Mouse (Mus musculus) stomach, embryonic 14.5 days (tissue): ENCODE data around the gene Prss42. TPM values are rescaled to one million over a fixed set of nuclear protein-coding genes. Genes with fewer than 3 reads are reported as not detected.
A peak's percentile ranks its signal among the peaks of the same experiment; 100 is the strongest.

Experiments
- ATAC-seq: fragments of 200-750 bp; cut with Nextera tagmentation; 2 replicates; pipeline ENCODE4 v1.8.0; 2017; ENCODE audit warnings: low read depth, moderate TSS enrichment; ENCODE audit not compliant: insufficient number of reproducible peaks, insufficient read depth, low FRiP score
- H3K27ac ChIP-seq: fragments of 300-500 bp; sonication (generic); 2 replicates; pipeline ENCODE4 v1.5.1; 2014; ENCODE audit warnings: mild to moderate bottlenecking, low read length, moderate library complexity, mixed read lengths
- H3K27me3 ChIP-seq: fragments of 300-500 bp; sonication (generic); 2 replicates; pipeline ENCODE4 v1.6.1; 2014; ENCODE audit warnings: low read length, control low read depth, mixed read lengths; ENCODE audit not compliant: control insufficient read depth, insufficient read depth
- H3K36me3 ChIP-seq: fragments of 300-500 bp; sonication (generic); 2 replicates; pipeline ENCODE4 v1.6.1; 2014; ENCODE audit warnings: mild to moderate bottlenecking, control low read depth, low read length, moderate library complexity, mixed read lengths; ENCODE audit not compliant: control insufficient read depth, insufficient read depth
- H3K4me1 ChIP-seq: fragments of 300-500 bp; sonication (generic); 2 replicates; pipeline ENCODE4 v1.6.1; 2014; ENCODE audit warnings: low read length, control low read depth, mixed read lengths; ENCODE audit not compliant: control insufficient read depth, insufficient read depth
- H3K4me2 ChIP-seq: fragments of 300-500 bp; sonication (generic); replicated peaks from 2 replicates; pipeline ENCODE4 v1.6.1; 2014; ENCODE audit warnings: low read depth, low read length, control low read depth
- H3K4me3 ChIP-seq: fragments of 300-500 bp; sonication (generic); 2 replicates; pipeline ENCODE4 v1.5.1; 2014; ENCODE audit warnings: low read depth, low read length, control low read depth
- H3K9ac ChIP-seq: fragments of 300-500 bp; sonication (generic); replicated peaks from 2 replicates; pipeline ENCODE4 v1.6.1; 2014; ENCODE audit warnings: low read depth, mild to moderate bottlenecking, control low read depth, low read length, moderate library complexity, mixed read lengths
- H3K9me3 ChIP-seq: fragments of 300-500 bp; sonication (generic); 2 replicates; pipeline ENCODE4 v1.6.1; 2016; ENCODE audit warnings: low read depth, low read length, control low read depth; ENCODE audit not compliant: control insufficient read depth
- WGBS: fragments of 180-500 bp; shearing (Covaris S2); extraction: QIAGEN DNeasy Blood & Tissue Kit; methylation state at CpG from one replicate; pipeline ENCODE4 v1.1.7; 2014; 5-methylcytosine and 5-hydroxymethylcytosine counted together
- polyA plus RNA-seq: library from polyadenylated mRNA; unstranded; fragments of >200 nt; fragmentation: Nextera tagmentation; extraction: Ambion mirVana; gene quantifications from 2 replicates; pipeline ENCODE4 v1.2.1, GENCODE M21; 2014

The Prss42 gene
- polyA plus RNA-seq = 0.16 TPM in 1 of 2 replicates, not detected in the other

DNA sequence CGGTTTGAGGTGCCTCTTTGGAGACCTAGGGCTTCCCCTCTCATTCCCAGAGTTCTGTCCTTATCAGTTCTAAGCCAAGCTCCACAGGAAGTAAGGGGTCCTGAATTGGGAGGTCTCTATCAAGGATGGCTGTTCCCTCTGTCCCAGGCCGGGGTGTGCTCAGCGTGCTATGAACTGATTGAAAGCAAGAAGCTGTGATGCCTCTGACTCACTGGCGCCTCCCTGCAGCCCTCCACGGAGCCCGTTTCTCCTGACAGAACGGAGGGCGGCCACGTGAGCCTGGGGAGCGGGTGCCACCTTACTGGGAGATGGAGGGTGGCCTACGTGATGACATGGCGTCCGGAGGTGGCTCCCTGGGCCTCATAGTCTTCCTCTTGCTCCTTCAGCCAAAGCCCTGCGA lies at the start of gene Prss42:
Prss42 (plus strand) TSS at position 301 of the 400 bp plus-strand sequence.
- Histone ChIP-seq H3K27ac (no peak within 1 kb of the TSS), H3K36me3 (no peaks in the 10 kb centered on the region), H3K27me3 (no peaks in the 10 kb centered on the region), H3K4me2 (no peak within 1 kb of the TSS), H3K4me3 (no peak within 1 kb of the TSS), H3K9ac (no peak within 1 kb of the TSS), H3K4me1 (no peaks in the 10 kb centered on the region), H3K9me3 (no peaks in the 10 kb centered on the region)
- WGBS = 93% methylated on average over 14 of the region's 14 CpGs
- ATAC-seq = no peak

DNA sequence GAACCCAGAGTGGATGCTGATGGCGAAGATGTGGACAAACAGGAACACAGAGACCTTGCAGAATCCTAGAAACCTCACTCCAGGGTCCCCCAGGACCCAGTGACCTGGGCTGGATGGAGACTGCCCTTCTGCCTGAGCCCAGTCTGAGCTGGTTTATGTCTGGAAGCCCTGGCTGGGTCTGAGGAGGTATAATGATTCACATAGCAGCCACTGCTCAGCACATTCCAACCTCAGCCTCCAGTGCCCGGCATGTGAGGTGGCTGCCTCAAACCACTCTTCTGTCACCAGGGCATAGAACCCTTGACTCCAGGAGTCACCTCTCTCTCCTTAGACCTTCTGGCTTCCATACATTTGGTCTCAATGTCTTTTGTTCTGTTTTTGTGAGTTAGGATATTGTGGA lies 49.5 kb upstream of the Prss42 start:
- no peak overlapping the region for H3K27ac ChIP-seq
- no peak overlapping the region for H3K9ac ChIP-seq
- 55% methylated on average over 2 of the region's 2 CpGs for WGBS
- no peak overlapping the region for H3K4me3 ChIP-seq
- no peaks in the 10 kb centered on the region for H3K36me3 ChIP-seq
- no peaks in the 10 kb centered on the region for H3K9me3 ChIP-seq
- no peak overlapping the region for H3K4me2 ChIP-seq
- ATAC-seq = no peak
- peaks cover 9% of the 10 kb centered on the region; the same call in 1 of the 2 replicates for H3K4me1 ChIP-seq
- H3K27me3 ChIP-seq = peaks cover 12% of the 10 kb centered on the region; the same call in 1 of the 2 replicates

DNA sequence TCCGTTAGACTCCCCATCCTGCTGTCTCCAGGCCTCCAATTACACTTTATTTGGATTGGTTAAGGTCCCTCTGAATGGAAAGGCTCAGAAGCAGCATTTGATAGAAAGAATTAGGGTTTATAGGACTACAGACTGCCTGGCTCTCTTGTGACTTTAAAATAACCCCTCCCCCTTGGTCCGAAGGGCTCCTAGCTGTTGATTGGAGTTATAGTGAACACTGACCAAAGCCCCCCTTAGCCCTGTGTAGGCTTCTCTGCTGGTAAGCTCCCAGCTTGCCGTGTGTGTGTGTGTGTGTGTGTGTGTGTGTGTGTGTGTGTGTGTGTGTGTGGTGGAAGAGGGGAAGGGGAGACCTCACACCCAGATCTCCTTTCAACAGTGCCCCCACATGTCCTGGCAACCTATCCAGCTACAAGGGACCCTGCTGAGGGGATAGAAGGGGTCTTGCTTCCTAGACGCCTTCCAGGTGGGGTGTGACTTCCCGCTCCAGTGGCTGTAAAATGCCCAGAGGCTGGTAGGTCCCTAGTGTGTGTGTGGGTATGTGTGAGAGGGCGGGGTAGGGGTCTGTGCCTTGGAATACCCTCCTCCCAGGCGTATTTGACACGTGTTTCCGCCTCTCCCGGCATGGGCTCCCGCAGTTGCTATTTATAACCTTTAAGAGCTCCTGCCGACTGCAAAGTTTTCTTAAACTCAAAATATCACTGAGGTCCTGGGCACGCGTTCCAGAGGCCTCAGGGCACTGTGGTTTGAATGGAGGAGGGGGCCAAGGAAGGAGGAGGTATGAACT lies 47.4 kb upstream of the Prss42 start:
- H3K4me2 ChIP-seq = no peak overlapping the region
- no peaks in the 10 kb centered on the region for H3K9me3 ChIP-seq
- H3K27me3 ChIP-seq = no peaks in the 10 kb centered on the region
- peak; percentile 64; the same call in 1 of the 2 replicates for ATAC-seq
- H3K36me3 ChIP-seq = no peaks in the 10 kb centered on the region
- no peak overlapping the region for H3K9ac ChIP-seq
- no peak overlapping the region for H3K4me3 ChIP-seq
- H3K4me1 ChIP-seq = peaks cover 9% of the 10 kb centered on the region; the same call in 1 of the 2 replicates
- no peak overlapping the region for H3K27ac ChIP-seq
- 27% methylated on average over 14 of the region's 14 CpGs for WGBS

- Histone ChIP-seq H3K4me1 (peaks cover 9% of the 10 kb centered on the region; the same call in 1 of the 2 replicates), H3K9me3 (no peaks in the 10 kb centered on the region), H3K36me3 (no peaks in the 10 kb centered on the region), H3K9ac (no peak overlapping the region), H3K4me3 (no peak overlapping the region), H3K4me2 (no peak overlapping the region), H3K27ac (no peak overlapping the region), H3K27me3 (no peaks in the 10 kb centered on the region)
- WGBS = 71% methylated on average over 5 of the region's 5 CpGs
- ATAC-seq = no peak
These were observed 46.6 kb upstream of the Prss42 start for GRCm38 (mm10) chr9:110751412-110751811.

DNA sequence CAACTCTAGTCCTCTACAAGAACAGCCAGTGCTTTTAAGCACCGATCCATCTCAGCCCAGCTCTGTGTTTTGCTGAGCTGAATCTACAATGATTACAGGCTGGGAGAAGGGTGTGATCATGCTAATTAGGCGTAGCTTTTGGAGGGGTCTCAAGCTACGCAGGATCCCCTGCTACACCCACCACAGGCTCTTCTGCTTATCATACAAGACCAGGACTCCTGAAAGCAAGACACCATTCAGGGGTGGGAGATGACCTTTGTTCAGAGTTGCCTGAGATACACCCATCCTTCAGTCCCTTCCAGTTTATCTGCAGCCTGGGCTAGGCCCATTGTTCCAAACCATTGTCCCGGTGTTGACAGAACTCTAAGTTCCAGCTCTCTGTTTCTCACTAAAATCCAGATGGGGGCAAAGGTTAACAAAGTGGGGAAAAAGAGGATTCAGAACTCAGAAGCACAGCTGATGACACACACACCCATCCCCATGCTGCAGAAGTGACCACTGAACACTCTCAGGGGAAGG lies 45.0 kb upstream of the Prss42 start:
- H3K9me3 ChIP-seq = no peaks in the 10 kb centered on the region
- H3K4me2 ChIP-seq = no peak overlapping the region
- H3K36me3 ChIP-seq = no peaks in the 10 kb centered on the region
- WGBS = 77% methylated on average over 4 of the region's 4 CpGs
- no peak for ATAC-seq
- H3K4me3 ChIP-seq = no peak overlapping the region
- no peak overlapping the region for H3K9ac ChIP-seq
- peaks cover 9% of the 10 kb centered on the region; the same call in 1 of the 2 replicates for H3K4me1 ChIP-seq
- no peak overlapping the region for H3K27ac ChIP-seq
- no peaks in the 10 kb centered on the region for H3K27me3 ChIP-seq

- Histone ChIP-seq H3K27me3 (no peaks in the 10 kb centered on the region), H3K4me1 (peaks cover 9% of the 10 kb centered on the region; the same call in 1 of the 2 replicates), H3K9ac (no peak overlapping the region), H3K9me3 (no peaks in the 10 kb centered on the region), H3K36me3 (no peaks in the 10 kb centered on the region), H3K27ac (no peak overlapping the region), H3K4me3 (no peak overlapping the region), H3K4me2 (no peak overlapping the region)
- no peak for ATAC-seq
- WGBS = 75% methylated on average over 4 of the region's 4 CpGs
These were observed 44.2 kb upstream of the Prss42 start for GRCm38 (mm10) chr9:110753773-110754172.

DNA sequence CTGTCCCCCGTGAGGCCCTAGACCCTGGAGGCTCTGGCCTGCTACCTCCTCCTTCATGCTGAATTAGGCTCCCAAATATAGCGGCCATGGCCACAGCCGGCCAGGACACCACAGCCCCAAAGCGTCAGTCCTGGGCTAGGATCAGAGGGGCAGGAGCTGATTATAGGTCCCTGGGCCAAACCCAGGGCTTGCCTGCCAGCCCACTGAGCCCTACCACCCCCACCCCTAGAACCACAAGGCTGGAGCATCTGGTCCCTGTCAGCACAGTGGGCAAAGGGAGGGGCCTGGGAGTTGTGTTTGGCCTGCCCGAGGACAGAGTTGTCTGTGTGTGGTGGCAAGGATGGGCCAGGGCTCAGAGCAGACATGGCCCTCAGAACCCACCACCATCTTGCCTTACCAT lies 40.1 kb upstream of the Prss42 start:
- H3K4me1 ChIP-seq = no peaks in the 10 kb centered on the region
- H3K36me3 ChIP-seq = no peaks in the 10 kb centered on the region
- H3K27ac ChIP-seq = no peak overlapping the region
- no peak overlapping the region for H3K9ac ChIP-seq
- no peaks in the 10 kb centered on the region for H3K27me3 ChIP-seq
- no peak overlapping the region for H3K4me3 ChIP-seq
- no peaks in the 10 kb centered on the region for H3K9me3 ChIP-seq
- WGBS = 84% methylated on average over 5 of the region's 5 CpGs
- no peak overlapping the region for H3K4me2 ChIP-seq
- ATAC-seq = no peak

- H3K9me3 ChIP-seq = no peaks in the 10 kb centered on the region
- H3K4me1 ChIP-seq = no peaks in the 10 kb centered on the region
- 73% methylated on average over 8 of the region's 8 CpGs for WGBS
- no peak overlapping the region for H3K9ac ChIP-seq
- no peak overlapping the region for H3K27ac ChIP-seq
- no peaks in the 10 kb centered on the region for H3K27me3 ChIP-seq
- no peak overlapping the region for H3K4me3 ChIP-seq
- H3K36me3 ChIP-seq = no peaks in the 10 kb centered on the region
- no peak overlapping the region for H3K4me2 ChIP-seq
- no peak for ATAC-seq
These were observed 39.4 kb upstream of the Prss42 start for GRCm38 (mm10) chr9:110758605-110759004.
